ENCODE assay signal across 8 mouse cellular contexts in genomic region chr1:133183141-133183925, GRCm38 (mm10). TPM values are rescaled to one million over a fixed set of nuclear protein-coding genes. Genes with fewer than 3 reads are reported as not detected.
DNase-seq lines count a peak whose midpoint lies in the region; ATAC-seq and TF ChIP-seq lines count a peak whose summit lies in the region.

No protein-coding gene starts in this region.

- intact Hi-C loops in heart, postnatal 14 days (cut with DNase I) = loop anchor here (5.0 kb wide), 2 partner anchors 44 to 84 kb away; no protein-coding TSS in a partner anchor

- H3K27me3 ChIP-seq in heart, embryonic 10.5 days (ENCODE audit: insufficient read depth, poor library complexity, severe bottlenecking) = peaks cover 44% of the 10 kb centered on the region
- peaks cover 46% of the 10 kb centered on the region for H3K27me3 ChIP-seq in E14TG2a.4 (ENCODE audit: insufficient read depth, low read length)
- no peaks in the 10 kb centered on the region for H3K27me3 ChIP-seq in forebrain, embryonic 14.5 days (replicated peaks; ENCODE audit: control insufficient read depth, insufficient read depth, low read length)
- peaks cover 37% of the 10 kb centered on the region for H3K27me3 ChIP-seq in midbrain, embryonic 10.5 days (ENCODE audit: low read depth, poor library complexity, severe bottlenecking)

- H3K36me3 ChIP-seq in heart, embryonic 10.5 days = no peaks in the 10 kb centered on the region
- no peaks in the 10 kb centered on the region for H3K36me3 ChIP-seq in E14TG2a.4 (ENCODE audit: insufficient read depth, low read length)
- no peaks in the 10 kb centered on the region for H3K36me3 ChIP-seq in forebrain, embryonic 14.5 days (ENCODE audit: control insufficient read depth, insufficient read depth, low read length)
- no peaks in the 10 kb centered on the region for H3K36me3 ChIP-seq in midbrain, embryonic 10.5 days

- DNase-seq in heart, embryonic 10.5 days (ENCODE audit: low spot score) = no peak
- DNase-seq in heart, postnatal 14 days = no peak
- peak; percentile 93 for DNase-seq in forebrain, embryonic 14.5 days (ENCODE audit: low spot score)
- DNase-seq in midbrain, embryonic 10.5 days (ENCODE audit: low spot score) = peak; percentile 69
- no peak for DNase-seq in urinary bladder, postnatal 14 days (ENCODE audit: low spot score)
- no peak for DNase-seq in layer of hippocampus, adult 9-11 months

- ATAC-seq in forebrain, embryonic 14.5 days = peak; percentile 11; the same call in 1 of the 2 replicates
- no peak for ATAC-seq in erythroid progenitor cell, adult 5-6 weeks (replicated peaks; ENCODE audit: low FRiP score, poor library complexity, severe bottlenecking)

- H3K4me3 ChIP-seq in heart, embryonic 10.5 days = peak overlapping the region; percentile 55
- H3K4me3 ChIP-seq in E14TG2a.4 (replicated peaks; ENCODE audit: low read length) = peak overlapping the region; percentile 76
- peak overlapping the region; percentile 47 for H3K4me3 ChIP-seq in forebrain, embryonic 14.5 days (ENCODE audit: low read depth, low read length)
- H3K4me3 ChIP-seq in midbrain, embryonic 10.5 days = peak overlapping the region; percentile 82

- no peaks in the 10 kb centered on the region for H3K9me3 ChIP-seq in heart, embryonic 10.5 days
- no peaks in the 10 kb centered on the region for H3K9me3 ChIP-seq in E14TG2a.4 (ENCODE audit: low read length)
- no peaks in the 10 kb centered on the region for H3K9me3 ChIP-seq in forebrain, embryonic 14.5 days (replicated peaks; ENCODE audit: control insufficient read depth, low read length)
- H3K9me3 ChIP-seq in midbrain, embryonic 10.5 days (replicated peaks) = no peaks in the 10 kb centered on the region

- peak overlapping the region; percentile 65 for H3K4me2 ChIP-seq in forebrain, embryonic 14.5 days (ENCODE audit: low read length)

- peaks cover 32% of the 10 kb centered on the region for H3K4me1 ChIP-seq in heart, embryonic 10.5 days
- peaks cover 52% of the 10 kb centered on the region for H3K4me1 ChIP-seq in E14TG2a.4 (replicated peaks; ENCODE audit: low read depth, low read length)
- H3K4me1 ChIP-seq in forebrain, embryonic 14.5 days (ENCODE audit: control insufficient read depth, insufficient read depth, low read length) = peaks cover 30% of the 10 kb centered on the region
- peaks cover 76% of the 10 kb centered on the region for H3K4me1 ChIP-seq in midbrain, embryonic 10.5 days

- H3K9ac ChIP-seq in forebrain, embryonic 14.5 days (ENCODE audit: low read length) = peak overlapping the region; percentile 80

- no peak for TF ChIP-seq CTCF in E14TG2a.4 (conservative IDR thresholded peaks at IDR 0.05; ENCODE audit: low read length)

- no peak overlapping the region for H3K27ac ChIP-seq in heart, embryonic 10.5 days
- H3K27ac ChIP-seq in forebrain, embryonic 14.5 days (ENCODE audit: low read depth, low read length) = peak overlapping the region; percentile 99
- peak overlapping the region; percentile 98 for H3K27ac ChIP-seq in midbrain, embryonic 10.5 days (replicated peaks)

- 35% methylated on average over 16 of the region's 16 CpGs for WGBS in heart, embryonic 10.5 days
- 1% methylated on average over 16 of the region's 16 CpGs for WGBS in forebrain, embryonic 14.5 days
- 7% methylated on average over 16 of the region's 16 CpGs for WGBS in midbrain, embryonic 10.5 days

RNA-seq across cellular contexts. Expression of gene Plekha6, which starts 19.3 kb away (rescaled TPM):
- 13.5 and 14.2 TPM in 2 replicates for polyA plus RNA-seq in heart, embryonic 10.5 days (2016; fragmentation: Nextera tagmentation; extraction: Ambion mirVana)
- total RNA-seq in heart, postnatal 14 days (2021) = 10 to 100 TPM; 69.0 to 81.8 TPM
- 7.3 and 9.7 TPM in 2 replicates for polyA plus RNA-seq in forebrain, embryonic 14.5 days (2014; fragmentation: Nextera tagmentation; extraction: Ambion mirVana)
- polyA plus RNA-seq in midbrain, embryonic 10.5 days (2016; fragmentation: Nextera tagmentation; extraction: Ambion mirVana) = 12.5 and 15.7 TPM in 2 replicates
- total RNA-seq in erythroid progenitor cell, adult 5-6 weeks (2015; ENCODE audit: low replicate concordance) = 0.36 TPM in 1 of 2 replicates, not detected in the other
- total RNA-seq in erythroid progenitor cell, adult 5-6 weeks (2017; ENCODE audit: low replicate concordance) = 0.51 TPM in 1 of 2 replicates, not detected in the other

RNA-seq across cellular contexts. Expression of gene Ppp1r15b, which starts 52.4 kb away (rescaled TPM):
- polyA plus RNA-seq in heart, embryonic 10.5 days (2016; fragmentation: Nextera tagmentation; extraction: Ambion mirVana) = 44.9 and 46.1 TPM in 2 replicates
- 10 to 100 TPM; 32.2 to 34.6 TPM for total RNA-seq in heart, postnatal 14 days (2021)
- 26.6 and 31.6 TPM in 2 replicates for polyA plus RNA-seq in forebrain, embryonic 14.5 days (2014; fragmentation: Nextera tagmentation; extraction: Ambion mirVana)
- 48.9 and 56.8 TPM in 2 replicates for polyA plus RNA-seq in midbrain, embryonic 10.5 days (2016; fragmentation: Nextera tagmentation; extraction: Ambion mirVana)
- 131 and 152 TPM in 2 replicates for total RNA-seq in erythroid progenitor cell, adult 5-6 weeks (2015; ENCODE audit: low replicate concordance)
- total RNA-seq in erythroid progenitor cell, adult 5-6 weeks (2017; ENCODE audit: low replicate concordance) = 227 and 245 TPM in 2 replicates

Comparison
In these comparisons a context has a peak if more than half of its experiments do, and no peak if none do; other contexts are left out.
1. DNase-seq: peak in forebrain, embryonic 14.5 days (single experiment) and midbrain, embryonic 10.5 days (single experiment); none in heart, embryonic 10.5 days (single experiment), heart, postnatal 14 days (0 of 2), urinary bladder, postnatal 14 days (single experiment) and layer of hippocampus, adult 9-11 months (single experiment).
2. Peak in every context shown above with its lines, with median percentiles within 50 percentile points of each other: H3K4me3 ChIP-seq.